Mouse (Mus musculus) limb, embryonic 14.5 days (tissue): Measurements from ENCODE around the gene Med22. TPM values are rescaled to one million over a fixed set of nuclear protein-coding genes. Genes with fewer than 3 reads are reported as not detected.

Experiments
- ATAC-seq: fragments of 200-750 bp; cut with Nextera tagmentation; 2 replicates; pipeline ENCODE4 v1.8.0; 2017; ENCODE audit warnings: low read depth, moderate number of reproducible peaks, moderate TSS enrichment; ENCODE audit not compliant: low FRiP score
- DNase-seq: peaks from one replicate; pipeline ENCODE4 v3.0.0-alpha.2; 2015; ENCODE audit warnings: low spot score
- H3K27ac ChIP-seq: fragments of 300-500 bp; sonication (generic); replicated peaks from 2 replicates; pipeline ENCODE4 v1.5.1; 2014; ENCODE audit warnings: low read depth, mild to moderate bottlenecking, low read length, moderate library complexity, mixed read lengths
- H3K27me3 ChIP-seq: fragments of 300-500 bp; sonication (generic); 2 replicates; pipeline ENCODE4 v1.6.1; 2014; ENCODE audit warnings: low read length, mixed read lengths; ENCODE audit not compliant: control insufficient read depth, insufficient read depth
- H3K36me3 ChIP-seq: fragments of 300-500 bp; sonication (generic); 2 replicates; pipeline ENCODE4 v1.6.1; 2014; ENCODE audit warnings: mild to moderate bottlenecking, low read length, moderate library complexity, mixed read lengths; ENCODE audit not compliant: control insufficient read depth, insufficient read depth
- H3K4me1 ChIP-seq: fragments of 300-500 bp; sonication (generic); 2 replicates; pipeline ENCODE4 v1.6.1; 2014; ENCODE audit warnings: antibody characterized with exemption, low read length, mixed read lengths; ENCODE audit not compliant: control insufficient read depth, insufficient read depth
- H3K4me2 ChIP-seq: fragments of 300-500 bp; sonication (generic); replicated peaks from 2 replicates; pipeline ENCODE4 v1.6.1; 2014; ENCODE audit warnings: low read depth, mild to moderate bottlenecking, low read length, moderate library complexity; ENCODE audit not compliant: severe bottlenecking
- H3K4me3 ChIP-seq: fragments of 300-500 bp; sonication (generic); replicated peaks from 2 replicates; pipeline ENCODE4 v1.5.1; 2014; ENCODE audit warnings: low read length
- H3K9ac ChIP-seq: fragments of 300-500 bp; sonication (generic); 2 replicates; pipeline ENCODE4 v1.6.1; 2014; ENCODE audit warnings: mild to moderate bottlenecking, low read depth, low read length, moderate library complexity; ENCODE audit not compliant: severe bottlenecking
- H3K9me3 ChIP-seq: fragments of 300-500 bp; sonication (generic); 2 replicates; pipeline ENCODE4 v1.6.1; 2016; ENCODE audit warnings: low read length; ENCODE audit not compliant: control insufficient read depth
- POLR2A ChIP-seq: fragments of 200-500 bp; IDR thresholded peaks from 2 replicates; pipeline ENCODE4 v1.8.0; 2012; ENCODE audit warnings: inconsistent platforms, mild to moderate bottlenecking, moderate library complexity, borderline replicate concordance; ENCODE audit not compliant: insufficient read depth, insufficient read length; ENCODE audit errors: extremely low read depth
- WGBS: fragments of 180-500 bp; shearing (Covaris S2); extraction: QIAGEN DNeasy Blood & Tissue Kit; methylation state at CpG from one replicate; pipeline ENCODE4 v1.1.7; 2014; 5-methylcytosine and 5-hydroxymethylcytosine counted together
- polyA plus RNA-seq, 2 experiments: library from polyadenylated mRNA; depleted of rRNA in 1 of 2; stranded (reverse) in 1 of 2; unstranded in 1 of 2; fragments of >200 nt; fragmentation: Nextera tagmentation in 1 of 2; extraction: Ambion mirVana in 1 of 2; gene quantifications; 2 replicates each; pipeline versions ENCODE4 v1.2.1 to v1.2.3; 2012 to 2014

Med22 gene
- 49.0 and 61.2 TPM in 2 replicates for polyA plus RNA-seq (2012; rRNA removed)
- 32.7 and 36.2 TPM in 2 replicates for polyA plus RNA-seq (2014; fragmentation: Nextera tagmentation; extraction: Ambion mirVana)

DNA sequence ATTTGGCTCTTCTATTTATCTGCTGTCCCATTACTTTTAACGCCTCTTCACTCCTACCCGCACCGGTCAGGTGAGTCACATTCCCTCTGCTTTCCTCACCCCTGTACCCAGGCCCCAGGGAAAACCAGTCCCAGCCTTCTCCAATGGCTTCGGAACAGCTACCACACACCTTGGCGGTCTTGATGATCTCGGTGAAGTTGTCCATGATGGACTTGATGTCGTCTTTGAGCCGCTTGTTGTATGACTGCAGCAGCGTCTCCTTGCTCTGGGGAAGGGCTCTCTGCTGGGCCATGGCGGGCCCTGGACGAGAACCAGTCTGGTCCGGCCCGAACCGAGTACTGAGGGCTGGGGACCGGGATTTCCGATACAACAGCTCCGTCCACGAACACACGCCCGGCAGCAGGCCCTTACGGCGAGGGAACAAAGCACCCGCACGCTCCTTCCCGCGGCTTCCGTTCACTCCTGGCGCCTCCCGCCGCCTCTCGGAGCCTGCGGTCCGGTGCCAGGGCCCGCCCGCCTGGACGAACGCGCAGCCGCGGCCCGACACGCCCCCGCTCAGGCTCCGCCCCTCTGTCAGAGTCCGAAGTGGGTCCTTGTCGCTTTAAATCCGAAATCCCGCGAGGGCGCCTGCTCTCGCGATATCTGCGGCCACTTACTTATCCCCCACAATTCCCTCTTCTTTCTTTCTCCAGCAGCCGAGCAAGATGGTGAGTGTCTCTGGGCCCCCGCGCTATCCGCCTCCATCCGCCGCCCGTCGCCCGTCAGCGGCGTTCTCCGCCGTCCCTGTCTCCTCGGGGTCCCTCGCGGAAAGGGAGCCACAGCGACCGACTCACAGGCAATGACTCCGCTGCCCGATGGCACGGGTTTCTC, at the start of gene Med22, which contains the start of gene Rpl7a:
Gene Med22 (minus strand): TSS at position 554 of the 870 bp plus-strand sequence.
Gene Rpl7a (plus strand): TSS at position 641 of the 870 bp plus-strand sequence.
- TF ChIP-seq POLR2A, result peak; percentile 82; the same call in 1 of the 2 replicates
- H3K27me3 ChIP-seq, result no peaks in the 10 kb centered on the region
- DNase-seq (peak; percentile 98), ATAC-seq (peak; percentile 92)
- WGBS, result under 1% methylated on average over 64 of the region's 74 CpGs
- peaks cover 27% of the 10 kb centered on the region for H3K4me1 ChIP-seq
- H3K9me3 ChIP-seq, result no peaks in the 10 kb centered on the region
- H3K4me2 ChIP-seq, result peak within 1 kb of the TSS; percentile 97
- peak within 1 kb of the TSS; percentile 94 for H3K27ac ChIP-seq
- peak within 1 kb of the TSS; percentile 95 for H3K9ac ChIP-seq
- peak within 1 kb of the TSS; percentile 83 for H3K4me3 ChIP-seq
- H3K36me3 ChIP-seq, result peaks cover 65% of the 10 kb centered on the region

DNA sequence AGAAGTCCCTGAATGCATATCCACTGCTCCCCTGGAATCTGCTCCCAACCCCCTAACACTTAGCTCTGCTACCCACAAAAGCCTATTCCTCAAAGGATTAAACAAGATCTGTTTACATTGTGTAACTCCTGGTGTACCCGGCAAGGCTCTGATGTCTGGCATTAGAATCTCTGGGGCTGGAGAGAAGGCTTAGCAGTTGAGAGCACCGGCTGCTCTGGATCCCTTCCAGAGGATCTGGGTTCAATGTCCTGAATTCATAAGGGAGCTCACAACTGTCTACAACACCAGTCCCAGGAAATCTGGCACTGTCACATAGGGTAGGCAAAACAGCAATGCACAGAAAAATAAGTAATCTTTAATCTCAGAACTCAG, 47.0 kb upstream of the Med22 start:
- DNase-seq (no peak), ATAC-seq (no peak)
- Histone ChIP-seq H3K9me3 (no peaks in the 10 kb centered on the region), H3K9ac (no peak overlapping the region), H3K4me2 (no peak overlapping the region), H3K4me1 (no peaks in the 10 kb centered on the region), H3K27ac (no peak overlapping the region), H3K4me3 (no peak overlapping the region), H3K36me3 (peaks cover 89% of the 10 kb centered on the region), H3K27me3 (no peaks in the 10 kb centered on the region)
- 82% methylated on average over 2 of the region's 2 CpGs for WGBS
- no peak for TF ChIP-seq POLR2A

DNA sequence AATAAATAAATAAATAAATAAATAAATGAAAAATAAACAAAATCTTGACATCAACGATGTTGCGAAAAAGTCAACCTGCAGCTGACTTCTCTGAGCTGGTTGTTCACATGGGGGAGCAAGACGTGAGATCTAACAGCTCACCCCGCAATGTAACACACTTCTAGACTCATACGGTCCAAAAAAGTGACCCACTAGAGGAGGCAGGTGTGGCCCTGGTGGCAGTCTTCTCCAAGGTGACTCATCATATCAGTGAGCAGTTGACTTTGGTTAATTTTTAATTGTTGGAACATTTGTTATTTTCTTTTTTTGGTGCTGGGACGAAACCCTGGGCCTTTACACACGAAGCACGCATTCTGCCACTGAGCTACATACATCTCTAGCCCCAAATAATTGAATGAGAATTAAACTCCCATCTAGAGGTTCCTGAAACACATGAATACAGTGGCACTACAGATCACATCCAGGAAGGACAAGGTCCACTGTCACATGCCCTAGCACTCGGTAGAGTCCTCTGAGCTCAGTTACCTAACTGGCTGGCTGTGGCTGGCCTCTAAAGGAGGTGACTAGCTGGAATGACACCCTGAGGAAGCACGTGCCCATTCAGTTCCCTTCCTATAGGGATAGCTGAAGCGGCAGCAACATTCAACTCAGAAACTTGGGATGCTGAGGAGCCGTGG, 46.5 kb upstream of the Med22 start:
- Histone ChIP-seq H3K4me1 (no peaks in the 10 kb centered on the region), H3K27me3 (no peaks in the 10 kb centered on the region), H3K4me3 (no peak overlapping the region), H3K9ac (no peak overlapping the region), H3K9me3 (no peaks in the 10 kb centered on the region), H3K36me3 (peaks cover 91% of the 10 kb centered on the region), H3K27ac (no peak overlapping the region), H3K4me2 (no peak overlapping the region)
- TF ChIP-seq POLR2A, result no peak
- WGBS, result 95% methylated on average over 12 of the region's 12 CpGs
- ATAC-seq (no peak), DNase-seq (no peak)

DNA sequence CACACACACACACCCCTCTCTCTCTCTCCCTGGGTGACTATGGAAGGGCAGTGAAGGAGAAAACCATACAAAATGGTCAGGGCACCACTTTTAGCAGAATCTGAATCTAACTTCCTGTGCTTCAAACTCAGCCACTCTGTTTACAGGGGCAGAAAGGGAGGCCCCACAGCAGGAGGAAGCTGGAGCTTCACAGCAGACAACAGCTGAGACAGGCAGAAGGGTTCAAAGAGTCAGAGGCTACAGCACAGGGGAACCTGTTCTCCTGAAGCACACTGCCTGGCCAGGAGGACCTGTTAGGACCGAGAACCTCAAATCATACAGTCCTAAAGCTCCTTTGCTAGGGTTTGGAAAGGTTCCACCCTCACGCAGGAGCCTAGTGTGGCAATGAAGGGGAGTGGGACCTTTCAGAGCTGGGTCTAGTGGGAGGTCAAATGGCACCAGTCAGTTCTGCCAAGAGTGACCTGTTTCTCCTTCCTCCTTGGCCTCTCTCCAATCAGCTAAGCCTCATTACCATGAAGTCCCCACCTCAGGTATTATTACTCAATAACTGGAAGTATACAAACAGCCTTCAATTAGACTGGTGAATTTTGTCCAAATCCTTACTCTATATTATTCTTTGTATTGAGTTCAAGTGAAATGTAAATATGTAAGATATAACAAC, 44.4 kb upstream of the Med22 start:
- Histone ChIP-seq H3K4me3 (no peak overlapping the region), H3K36me3 (peaks cover 88% of the 10 kb centered on the region), H3K4me1 (no peaks in the 10 kb centered on the region), H3K9me3 (no peaks in the 10 kb centered on the region), H3K9ac (no peak overlapping the region), H3K27me3 (no peaks in the 10 kb centered on the region), H3K27ac (no peak overlapping the region), H3K4me2 (no peak overlapping the region)
- DNase-seq, result no peak
- ATAC-seq, result no peak
- 98% methylated on average over 2 of the region's 2 CpGs for WGBS
- TF ChIP-seq POLR2A, result no peak

DNA sequence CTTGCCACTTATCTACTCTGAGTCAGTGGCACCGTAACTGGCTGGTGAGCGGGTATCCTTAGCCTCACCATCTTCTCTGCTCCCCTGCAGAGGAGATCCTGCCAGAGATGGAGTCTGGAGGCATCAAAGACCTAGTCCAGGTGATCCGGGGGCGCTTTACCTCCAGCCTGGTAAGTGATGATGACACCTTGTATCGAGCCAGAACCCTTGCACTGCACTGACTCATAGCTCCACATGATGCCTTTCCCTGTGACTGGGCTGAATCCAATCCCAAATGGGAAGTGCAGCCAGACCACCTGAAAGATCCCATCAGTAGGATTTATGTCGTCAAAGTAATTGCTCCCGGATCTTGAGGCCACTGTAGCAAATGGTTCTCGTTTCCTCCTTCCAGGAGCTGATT, 42.4 kb upstream of the Med22 start:
- 77% methylated on average over 8 of the region's 8 CpGs for WGBS
- TF ChIP-seq POLR2A, result no peak
- H3K36me3 ChIP-seq, result peaks cover 79% of the 10 kb centered on the region
- H3K9ac ChIP-seq, result no peak overlapping the region
- no peak overlapping the region for H3K4me3 ChIP-seq
- H3K4me2 ChIP-seq, result no peak overlapping the region
- no peak overlapping the region for H3K27ac ChIP-seq
- no peaks in the 10 kb centered on the region for H3K4me1 ChIP-seq
- ATAC-seq, result no peak
- no peak for DNase-seq
- no peaks in the 10 kb centered on the region for H3K9me3 ChIP-seq
- H3K27me3 ChIP-seq, result no peaks in the 10 kb centered on the region
